Mouse (Mus musculus) hindbrain, embryonic 10.5 days (tissue): ENCODE measurements at regions not wholly inside any gene's neighbourhood (a gene's known extent, or its start where the extent isn't known, plus 50 kb on each side); places are given as distances from the start of the nearest gene placed in this dataset.

Experiments used
- DNase-seq: peaks from one replicate; pipeline ENCODE4 v3.0.0-alpha.2; 2017; ENCODE audit warnings: low spot score
- H3K27ac ChIP-seq: fragments of 300-500 bp; sonication (generic); 2 replicates; pipeline ENCODE4 v1.5.1; 2016; ENCODE audit warnings: mild to moderate bottlenecking, moderate library complexity
- H3K27me3 ChIP-seq: fragments of 300-500 bp; sonication (generic); 2 replicates; pipeline ENCODE4 v1.6.1; 2016; ENCODE audit warnings: mild to moderate bottlenecking; ENCODE audit not compliant: poor library complexity, insufficient read depth, severe bottlenecking
- H3K36me3 ChIP-seq: fragments of 300-500 bp; sonication (generic); 2 replicates; pipeline ENCODE4 v1.6.1; 2016; ENCODE audit warnings: mild to moderate bottlenecking, moderate library complexity
- H3K4me1 ChIP-seq: fragments of 300-500 bp; sonication (generic); replicated peaks from 2 replicates; pipeline ENCODE4 v1.6.1; 2016; ENCODE audit warnings: mild to moderate bottlenecking
- H3K4me3 ChIP-seq: fragments of 300-500 bp; sonication (generic); 2 replicates; pipeline ENCODE4 v1.5.1; 2016; ENCODE audit warnings: mild to moderate bottlenecking, moderate library complexity
- H3K9me3 ChIP-seq: fragments of 300-500 bp; sonication (generic); 2 replicates; pipeline ENCODE4 v1.6.1; 2016; ENCODE audit warnings: mild to moderate bottlenecking, moderate library complexity
- WGBS: fragments of 180-500 bp; shearing (Covaris S2); methylation state at CpG from one replicate; pipeline ENCODE4 v1.1.7; 2016; 5-methylcytosine and 5-hydroxymethylcytosine counted together

- Histone ChIP-seq H3K27ac (peak overlapping the region; percentile 75), H3K4me3 (no peak overlapping the region), H3K27me3 (no peaks in the 10 kb centered on the region), H3K4me1 (peaks cover 51% of the 10 kb centered on the region), H3K36me3 (no peaks in the 10 kb centered on the region), H3K9me3 (no peaks in the 10 kb centered on the region)
- 30% methylated on average over 3 of the region's 3 CpGs for WGBS
- DNase-seq, result no peak
Observed at GRCm38 (mm10) chr4:150781304-150781703, 72.4 kb upstream of the Errfi1 start.

- no peak overlapping the region for H3K4me3 ChIP-seq
- no peak for DNase-seq
- peak overlapping the region; percentile 64 for H3K27ac ChIP-seq
- H3K36me3 ChIP-seq, result no peaks in the 10 kb centered on the region
- H3K27me3 ChIP-seq, result no peaks in the 10 kb centered on the region
- peaks cover 45% of the 10 kb centered on the region for H3K4me1 ChIP-seq
- H3K9me3 ChIP-seq, result peaks cover 3% of the 10 kb centered on the region
- WGBS, result 54% methylated on average over 5 of the region's 5 CpGs
Observed at GRCm38 (mm10) chr4:150779340-150779739, 74.4 kb upstream of the Errfi1 start.

GRCm38 (mm10) chr4:150778683-150779082, 75.0 kb upstream of the Errfi1 start:
- peak overlapping the region; percentile 64 for H3K27ac ChIP-seq
- no peaks in the 10 kb centered on the region for H3K27me3 ChIP-seq
- no peaks in the 10 kb centered on the region for H3K36me3 ChIP-seq
- peaks cover 40% of the 10 kb centered on the region for H3K4me1 ChIP-seq
- no peak overlapping the region for H3K4me3 ChIP-seq
- peaks cover 9% of the 10 kb centered on the region for H3K9me3 ChIP-seq
- WGBS, result 57% methylated on average over 8 of the region's 8 CpGs
- no peak for DNase-seq

GRCm38 (mm10) chr4:150775695-150776521, 77.8 kb upstream of the Errfi1 start:
- WGBS, result 87% methylated on average over 24 of the region's 24 CpGs
- Histone ChIP-seq H3K4me1 (peaks cover 39% of the 10 kb centered on the region), H3K27me3 (no peaks in the 10 kb centered on the region), H3K36me3 (no peaks in the 10 kb centered on the region), H3K27ac (no peak overlapping the region), H3K9me3 (peaks cover 18% of the 10 kb centered on the region), H3K4me3 (no peak overlapping the region)
- no peak for DNase-seq

- peaks cover 18% of the 10 kb centered on the region for H3K9me3 ChIP-seq
- no peak for DNase-seq
- H3K27me3 ChIP-seq, result no peaks in the 10 kb centered on the region
- H3K4me3 ChIP-seq, result no peak overlapping the region
- H3K4me1 ChIP-seq, result peaks cover 33% of the 10 kb centered on the region
- no peak overlapping the region for H3K27ac ChIP-seq
- WGBS, result 92% methylated on average over 8 of the region's 8 CpGs
- H3K36me3 ChIP-seq, result no peaks in the 10 kb centered on the region
Observed at GRCm38 (mm10) chr4:150775281-150775680, 78.4 kb upstream of the Errfi1 start.

GRCm38 (mm10) chr4:150774289-150774914, 79.3 kb upstream of the Errfi1 start:
- H3K4me3 ChIP-seq, result no peak overlapping the region
- H3K27ac ChIP-seq, result no peak overlapping the region
- no peaks in the 10 kb centered on the region for H3K36me3 ChIP-seq
- peaks cover 28% of the 10 kb centered on the region for H3K4me1 ChIP-seq
- H3K27me3 ChIP-seq, result no peaks in the 10 kb centered on the region
- DNase-seq, result no peak
- WGBS, result 81% methylated on average over 7 of the region's 7 CpGs
- H3K9me3 ChIP-seq, result peaks cover 18% of the 10 kb centered on the region

GRCm38 (mm10) chr4:150771922-150772651, 81.6 kb upstream of the Errfi1 start:
- Histone ChIP-seq H3K4me1 (peaks cover 15% of the 10 kb centered on the region; the same call in 1 of the 2 replicates), H3K27ac (no peak overlapping the region; the same call in none of the 2 replicates)

GRCm38 (mm10) chr4:150771469-150771868, 82.2 kb upstream of the Errfi1 start:
- H3K27me3 ChIP-seq, result no peaks in the 10 kb centered on the region
- no peak overlapping the region for H3K4me3 ChIP-seq
- peaks cover 18% of the 10 kb centered on the region for H3K9me3 ChIP-seq
- peaks cover 21% of the 10 kb centered on the region; the same call in 1 of the 2 replicates for H3K4me1 ChIP-seq
- no peak for DNase-seq
- H3K36me3 ChIP-seq, result no peaks in the 10 kb centered on the region
- no peak overlapping the region for H3K27ac ChIP-seq
- 44% methylated on average over 2 of the region's 2 CpGs for WGBS

More at GRCm38 (mm10) chr4:150771922-150772651, 81.6 kb upstream of the Errfi1 start:
- H3K36me3 ChIP-seq, result no peaks in the 10 kb centered on the region
- no peak overlapping the region for H3K4me3 ChIP-seq
- WGBS, result 77% methylated on average over 6 of the region's 6 CpGs
- no peak for DNase-seq
- peaks cover 18% of the 10 kb centered on the region for H3K9me3 ChIP-seq
- no peaks in the 10 kb centered on the region for H3K27me3 ChIP-seq

GRCm38 (mm10) chr4:150769043-150769442, 84.7 kb upstream of the Errfi1 start:
- WGBS, result 72% methylated on average over 7 of the region's 7 CpGs
- no peak for DNase-seq
- Histone ChIP-seq H3K36me3 (no peaks in the 10 kb centered on the region), H3K27ac (peak overlapping the region; percentile 24; the same call in 1 of the 2 replicates), H3K9me3 (peaks cover 12% of the 10 kb centered on the region), H3K27me3 (no peaks in the 10 kb centered on the region), H3K4me1 (peaks cover 32% of the 10 kb centered on the region), H3K4me3 (no peak overlapping the region)

- Histone ChIP-seq H3K9me3 (no peaks in the 10 kb centered on the region), H3K27ac (peak overlapping the region; percentile 93), H3K27me3 (no peaks in the 10 kb centered on the region), H3K36me3 (no peaks in the 10 kb centered on the region), H3K4me3 (peak overlapping the region; percentile 29), H3K4me1 (peaks cover 37% of the 10 kb centered on the region)
- WGBS, result 12% methylated on average over 15 of the region's 15 CpGs
- peak; percentile 87 for DNase-seq
Observed at GRCm38 (mm10) chr4:150758467-150759237, 95.1 kb upstream of the Errfi1 start.

- Histone ChIP-seq H3K27ac (peak overlapping the region; percentile 93), H3K4me3 (peak overlapping the region; percentile 29), H3K9me3 (no peaks in the 10 kb centered on the region), H3K36me3 (no peaks in the 10 kb centered on the region), H3K27me3 (no peaks in the 10 kb centered on the region), H3K4me1 (peaks cover 34% of the 10 kb centered on the region)
- no peak for DNase-seq
- WGBS, result 29% methylated on average over 10 of the region's 10 CpGs
Observed at GRCm38 (mm10) chr4:150757815-150758426, 95.8 kb upstream of the Errfi1 start.

- peak; percentile 57 for DNase-seq
- Histone ChIP-seq H3K27me3 (no peaks in the 10 kb centered on the region), H3K4me3 (0 out of 2 replicates have a peak overlapping the region, but pooled peaks have one; percentile 29), H3K27ac (peak overlapping the region; percentile 93), H3K9me3 (no peaks in the 10 kb centered on the region), H3K4me1 (peaks cover 34% of the 10 kb centered on the region), H3K36me3 (no peaks in the 10 kb centered on the region)
- WGBS, result 63% methylated on average over 10 of the region's 10 CpGs
Observed at GRCm38 (mm10) chr4:150757291-150757741, 96.4 kb upstream of the Errfi1 start.
